Mouse (Mus musculus) megakaryocyte, adult 5-6 weeks (primary cell): ENCODE measurements around the gene Ptgir. TPM values are rescaled to one million over a fixed set of nuclear protein-coding genes. Genes with fewer than 3 reads are reported as not detected.
"Not testable (repeated sequence)": the region's sequence is repeated elsewhere in the genome, so short reads cannot be mapped to it uniquely, and the experiment has no call there.

ENCODE experiments used
- ATAC-seq: 2 replicates; pipeline ENCODE4 v1.8.0; 2016; ENCODE audit warnings: mild to moderate bottlenecking, inconsistent platforms; ENCODE audit not compliant: poor library complexity, severe bottlenecking
- total RNA-seq, 2 experiments: library from RNA; stranded (forward) in 1 of 2; stranded (reverse) in 1 of 2; fragments of 153-499, 151-499 nt in 1 of 2; fragments of 221-1000, 200-1000 nt in 1 of 2; gene quantifications; 2 replicates each; pipeline versions ENCODE4 v1.2.3 to v1.2.4; 2015 to 2017

Ptgir gene
- total RNA-seq, 2 experiments from 2014 or later = 16.6 to 18.1 TPM

DNA sequence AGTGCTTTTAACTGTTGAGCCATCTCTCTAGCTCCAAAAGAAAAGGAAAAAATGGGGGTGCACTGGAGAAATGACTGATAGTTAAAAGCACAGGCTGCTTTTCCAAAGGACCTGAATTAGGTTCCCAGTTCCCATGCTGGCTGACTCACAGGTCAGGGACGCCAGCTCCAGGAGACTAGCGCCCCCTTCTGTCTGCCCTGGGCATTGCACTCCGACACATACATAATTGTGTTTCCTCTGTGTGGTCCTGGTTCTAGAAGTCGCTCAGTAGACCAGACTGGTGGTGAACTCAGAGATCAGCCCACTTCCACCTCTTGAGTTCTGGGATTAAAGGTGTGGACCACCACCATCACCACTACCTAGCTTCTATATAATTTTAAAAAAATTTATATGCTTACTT lies 31.0 kb downstream of the Ptgir start:
- ATAC-seq = no peak

DNA sequence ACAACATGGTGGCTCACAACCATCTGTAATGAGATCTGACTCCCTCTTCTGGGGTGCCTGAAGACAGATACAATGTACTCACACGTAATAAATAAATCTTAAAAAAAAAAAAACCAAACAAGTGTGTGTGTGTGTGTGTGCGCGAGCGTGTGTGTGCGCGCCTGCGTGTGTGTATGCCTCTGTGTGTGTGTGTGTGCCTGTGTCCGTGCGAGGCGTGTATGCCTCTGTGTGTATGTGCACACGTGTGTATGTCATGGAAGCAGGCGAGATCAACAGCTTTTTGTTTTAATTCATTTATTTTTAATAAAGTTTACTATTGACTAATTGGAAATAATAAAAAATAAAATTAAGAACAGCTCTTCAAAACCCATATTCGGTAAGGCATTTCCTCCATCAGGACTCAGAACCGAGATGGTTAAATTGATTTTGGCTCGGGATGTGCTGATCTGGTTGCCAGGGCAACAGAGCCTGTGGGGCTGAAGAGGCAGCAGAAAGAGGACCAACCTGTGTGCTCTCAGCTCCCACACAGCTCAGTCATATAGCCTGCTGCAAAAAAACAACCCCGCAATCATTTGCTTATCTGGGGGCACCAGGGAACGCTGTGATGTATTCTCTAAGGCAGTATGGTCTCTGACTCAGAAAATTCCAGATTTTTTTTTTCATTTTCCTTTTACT lies 32.0 kb downstream of the Ptgir start:
- ATAC-seq = no peak

DNA sequence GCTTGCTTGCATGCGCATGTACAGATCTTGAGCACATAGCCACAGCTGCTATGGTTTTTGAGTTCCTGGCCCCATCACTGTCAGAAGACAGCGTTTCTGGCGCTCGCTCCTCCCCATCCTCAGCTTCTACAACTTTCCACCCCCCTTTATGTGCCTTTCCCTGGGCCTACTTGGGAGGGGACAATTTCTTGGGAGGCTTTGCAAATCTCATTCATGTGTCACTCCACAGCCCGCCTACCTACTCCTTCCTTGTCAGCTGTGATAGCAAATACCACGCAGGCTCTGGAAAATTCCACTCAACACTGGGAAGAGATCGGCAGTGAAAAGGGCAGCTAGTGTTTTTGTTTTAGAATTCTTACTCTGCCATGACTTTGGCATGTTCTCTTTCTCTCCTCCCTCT lies 34.0 kb downstream of the Ptgir start:
- no peak for ATAC-seq

- no peak for ATAC-seq
Observed at GRCm38 (mm10) chr7:16942861-16943260, 36.6 kb downstream of the Ptgir start.

DNA sequence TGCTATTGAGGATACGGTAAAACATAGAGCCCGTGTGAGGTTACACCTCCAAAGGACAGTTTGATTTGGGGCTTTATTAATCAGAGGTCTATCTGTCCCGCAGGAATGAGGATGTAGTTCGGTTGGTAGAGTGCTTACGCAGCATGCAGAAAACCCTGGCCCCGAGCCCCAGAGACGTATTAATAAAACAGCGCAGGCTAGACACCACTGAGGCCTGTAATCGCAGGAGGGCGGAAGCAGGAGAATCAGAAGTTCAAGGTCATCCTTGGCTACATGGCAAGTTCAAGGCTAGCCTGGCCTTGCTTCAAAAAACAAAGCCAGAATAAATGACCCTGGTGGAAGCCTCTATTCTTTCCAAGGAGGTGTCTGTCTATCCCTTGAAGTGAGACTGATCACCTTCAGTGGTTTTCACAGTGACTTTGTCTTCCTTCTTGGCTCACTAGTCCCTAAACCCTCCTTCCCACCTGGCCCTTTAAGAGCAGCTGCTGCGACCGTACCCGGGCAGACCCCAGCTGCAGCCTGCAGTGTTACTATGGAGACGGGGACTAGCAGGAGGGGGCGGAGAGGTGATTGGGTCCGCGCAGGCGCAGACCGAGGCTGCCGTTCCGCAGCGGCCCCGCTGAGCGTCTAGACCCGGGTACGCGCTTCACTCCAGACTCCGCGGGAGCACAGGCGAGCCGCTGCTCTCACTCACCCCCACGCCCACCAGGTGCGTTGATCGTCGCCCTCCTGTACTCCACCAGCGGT lies 37.9 kb downstream of the Ptgir start, which contains the start of gene Pnmal2:
Pnmal2 (plus strand) TSS at position 622 of the 747 bp plus-strand sequence.
- peak; percentile 38 for ATAC-seq

DNA sequence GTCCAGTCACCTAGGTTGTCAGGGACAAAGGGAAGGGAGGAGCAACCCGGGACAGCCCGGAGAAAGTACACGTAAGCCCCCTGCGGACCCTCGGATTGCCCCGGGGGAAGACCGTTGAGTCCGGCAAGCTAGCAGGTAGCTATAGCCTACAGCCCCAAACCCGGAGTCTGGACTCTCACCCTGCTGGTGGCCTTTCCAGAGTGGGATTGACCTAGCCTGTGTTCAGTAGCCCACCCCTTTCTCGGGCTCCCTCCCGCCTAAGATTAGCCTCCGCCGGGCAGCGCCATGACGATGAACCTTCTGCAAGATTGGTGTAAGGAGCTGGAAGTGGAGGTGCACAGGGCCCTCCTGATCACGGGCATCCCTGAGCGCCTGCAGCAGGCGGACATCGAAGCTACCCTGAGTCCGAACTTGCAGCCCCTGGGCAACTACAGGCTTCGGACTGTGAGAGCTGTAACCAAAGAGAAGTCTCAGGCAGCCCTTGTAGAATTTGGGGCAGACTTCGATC lies 38.6 kb downstream of the Ptgir start:
- ATAC-seq = no peak

DNA sequence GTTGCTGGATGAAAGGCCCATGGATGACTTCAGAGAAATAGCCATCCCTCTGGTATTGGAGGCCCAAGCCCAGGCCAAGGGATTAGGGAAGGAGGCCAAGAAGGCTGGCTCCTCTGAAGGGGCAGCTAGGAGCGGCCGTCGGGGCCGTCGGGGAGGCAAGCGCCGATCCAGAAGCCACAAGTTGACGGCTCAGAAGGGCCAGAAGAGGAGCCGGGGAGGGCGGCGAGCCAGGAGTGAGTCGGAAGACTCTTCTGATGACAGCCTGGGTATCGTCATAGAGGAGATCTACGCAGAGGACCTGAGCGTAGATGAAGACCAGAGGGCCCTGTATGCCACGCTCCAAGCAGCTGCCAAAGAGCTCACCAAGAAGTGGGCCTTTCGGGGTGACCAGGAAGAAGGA lies 39.1 kb downstream of the Ptgir start:
- no peak for ATAC-seq

- no peak for ATAC-seq
Observed at GRCm38 (mm10) chr7:16946441-16947348, 40.4 kb downstream of the Ptgir start.

- ATAC-seq = no peak
Observed at GRCm38 (mm10) chr7:16947349-16947895, 41.1 kb downstream of the Ptgir start.

GRCm38 (mm10) chr7:16947959-16948361 lies 41.7 kb downstream of the Ptgir start:
- ATAC-seq = no peak

GRCm38 (mm10) chr7:16948923-16949458 lies 42.7 kb downstream of the Ptgir start:
- no peak for ATAC-seq

DNA sequence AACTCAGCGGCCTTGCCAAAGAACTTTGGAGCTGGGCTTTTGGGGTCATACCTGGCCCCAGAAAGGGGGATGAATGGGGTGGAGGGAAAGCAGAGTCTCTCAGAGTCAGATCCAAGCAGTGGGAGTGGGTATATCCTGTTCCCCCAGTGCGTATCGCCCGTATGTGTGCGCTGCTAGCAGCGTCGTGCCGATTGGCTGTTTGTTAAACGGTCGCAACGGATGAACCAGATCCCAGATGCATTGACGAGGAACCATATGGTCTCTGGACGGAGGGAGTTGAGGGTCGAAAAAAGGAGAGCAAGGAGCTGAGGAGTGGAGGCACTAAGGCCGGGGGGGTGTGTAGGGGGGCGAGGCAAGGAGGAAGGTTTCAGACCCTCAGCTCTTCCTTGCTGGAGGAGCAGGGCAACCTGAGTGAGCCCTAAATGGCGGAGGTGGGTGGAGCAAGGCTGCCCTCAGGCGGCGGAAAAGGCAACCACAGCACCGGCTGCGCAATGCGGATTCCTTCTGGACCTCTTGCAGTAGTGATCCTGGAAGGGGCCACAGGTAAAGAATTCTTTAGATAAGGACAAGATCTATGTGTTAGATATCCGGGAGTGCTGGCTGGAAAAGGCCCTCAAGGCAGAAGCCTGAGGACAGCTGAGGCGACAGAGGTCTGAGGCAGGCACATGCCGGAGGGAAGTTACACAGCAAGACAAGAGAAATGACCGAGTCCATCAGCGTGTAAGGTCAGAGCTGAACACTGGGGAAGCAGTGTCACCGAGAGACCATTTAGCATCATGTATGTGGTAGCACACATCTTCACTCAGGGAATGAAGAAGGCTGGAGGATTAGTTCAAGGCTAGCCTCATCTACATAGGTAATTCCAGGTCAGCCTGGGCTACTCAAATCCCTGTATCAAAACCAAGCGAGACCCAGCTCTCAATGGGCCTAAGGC lies 43.9 kb downstream of the Ptgir start:
- ATAC-seq = peak; percentile 72

DNA sequence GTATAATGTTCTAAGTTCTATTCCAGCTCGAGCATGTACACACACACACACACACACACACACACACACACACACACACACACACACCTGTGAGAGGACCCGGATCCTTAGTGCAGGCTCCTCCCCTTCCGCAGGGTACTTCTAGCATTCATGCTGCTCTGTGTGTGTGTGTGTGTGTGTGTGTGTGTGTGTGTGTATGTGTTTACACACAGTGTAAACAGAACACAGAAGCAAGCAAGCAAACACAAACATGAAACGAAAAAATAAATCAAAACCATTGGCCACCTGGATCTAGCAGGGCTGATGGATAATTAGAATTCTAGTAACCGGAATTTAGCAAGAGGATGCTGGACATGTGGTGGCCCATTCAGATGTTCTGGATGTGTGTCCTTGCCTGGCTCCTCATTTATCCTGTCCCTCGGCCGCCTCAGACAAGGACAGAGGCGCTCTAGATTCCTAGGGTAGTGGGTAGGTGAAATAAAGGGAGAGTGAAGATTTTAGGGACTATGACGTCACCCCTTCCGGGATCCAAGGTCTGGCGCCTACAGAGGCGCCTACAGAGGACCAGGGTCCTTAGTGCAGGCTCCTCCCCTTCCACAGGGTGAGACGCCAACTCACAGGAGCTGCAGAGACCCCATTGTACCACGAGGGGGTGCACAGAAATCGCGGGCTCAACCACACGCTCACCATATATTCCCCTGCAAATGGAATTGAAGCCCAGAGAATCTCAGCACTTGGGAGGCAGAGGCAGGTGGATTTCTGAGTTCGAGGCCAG lies 44.8 kb downstream of the Ptgir start:
- ATAC-seq = peak; percentile 97

GRCm38 (mm10) chr7:16953776-16954175 lies 47.5 kb downstream of the Ptgir start:
- not testable (repeated sequence) for ATAC-seq

DNA sequence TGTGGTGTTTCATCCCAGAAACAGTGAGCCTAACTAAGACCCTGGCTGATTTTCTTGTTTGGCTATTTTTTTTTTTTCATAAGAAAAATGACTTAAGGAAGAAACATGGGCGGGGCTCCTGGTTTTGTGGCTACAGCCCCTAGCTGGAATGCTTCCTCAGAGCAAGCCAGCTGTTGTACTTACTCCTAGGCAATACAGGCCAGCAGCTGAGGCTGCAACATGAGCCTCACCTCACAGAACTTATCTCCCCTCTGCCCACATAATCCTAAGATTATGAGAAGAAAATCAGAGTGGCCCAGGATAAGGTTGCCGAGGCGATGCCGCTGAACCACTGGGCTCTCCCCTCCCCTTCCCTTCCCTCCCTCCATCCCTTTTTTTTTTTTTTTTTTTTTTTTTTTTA lies 49.4 kb downstream of the Ptgir start:
- no peak for ATAC-seq

DNA sequence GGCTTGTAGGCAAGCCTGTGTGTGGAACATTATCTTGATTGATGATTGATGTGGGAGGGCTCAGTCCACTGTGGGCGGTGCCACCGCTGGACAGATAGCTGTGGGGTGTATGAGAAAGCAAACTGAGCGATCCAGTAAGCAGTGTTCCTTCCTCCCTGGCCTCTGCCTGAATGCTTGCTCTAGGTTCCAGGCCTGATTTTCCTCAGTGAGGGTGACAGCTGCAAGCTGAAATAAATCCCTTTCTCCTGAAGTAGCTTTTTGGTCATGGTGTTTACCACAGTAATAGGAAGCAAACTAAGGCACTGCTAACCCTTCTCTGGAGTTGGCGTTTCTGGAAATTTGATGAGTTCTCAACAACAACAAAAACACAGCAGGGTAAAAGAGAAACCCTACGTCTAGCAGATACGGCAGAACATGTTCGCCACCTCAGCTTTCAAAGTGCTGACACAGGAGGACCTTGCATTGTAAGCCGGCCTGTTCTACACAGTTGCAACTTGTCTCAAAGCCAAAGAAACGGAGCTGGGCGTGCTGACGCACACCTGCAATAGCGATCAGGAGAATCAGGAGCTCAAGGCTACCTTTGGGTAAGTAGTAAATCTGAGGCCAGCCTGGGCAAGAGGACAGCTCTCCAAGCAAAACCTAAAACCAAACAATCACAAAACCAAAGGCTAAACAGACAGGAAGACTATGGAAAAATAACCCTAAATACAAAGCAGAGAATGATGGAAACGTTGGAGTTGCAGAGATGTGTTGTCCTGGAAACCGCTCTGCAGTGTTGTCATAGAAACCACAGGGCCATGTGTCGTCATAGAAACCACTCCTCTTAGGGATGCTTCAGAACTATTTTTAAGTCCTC lies 50.3 kb downstream of the Ptgir start:
- no peak for ATAC-seq

DNA sequence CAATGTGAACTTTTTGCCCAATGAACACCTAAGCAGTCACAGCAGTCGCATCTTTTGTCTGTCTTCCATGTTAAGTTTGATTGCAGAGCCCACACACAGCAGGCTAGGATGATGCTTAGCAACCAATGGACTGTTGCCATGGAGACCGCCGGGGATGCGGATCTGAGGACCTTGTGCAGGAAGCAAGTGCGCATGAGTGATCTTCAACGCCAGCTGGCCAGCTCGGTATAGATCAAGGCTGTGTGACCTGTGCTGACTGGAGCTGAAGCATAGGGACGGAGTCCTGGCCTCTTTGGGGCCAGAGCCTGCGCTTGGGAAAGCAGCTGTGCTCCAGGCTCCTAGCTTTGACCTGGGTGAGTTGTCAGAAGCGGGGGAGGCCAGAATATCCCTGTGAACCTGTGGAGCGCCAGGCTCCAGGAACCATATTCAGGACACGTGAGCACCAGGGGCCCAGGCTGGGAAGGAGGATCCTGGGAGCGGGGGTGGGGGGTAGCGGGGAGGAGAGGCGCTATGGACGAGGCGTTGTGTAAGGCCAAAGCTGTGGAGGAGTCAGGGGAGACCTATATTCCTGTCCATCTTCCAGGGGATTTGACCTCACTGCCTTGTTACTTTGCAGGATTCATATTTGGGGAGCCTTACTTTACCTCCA lies 53.4 kb downstream of the Ptgir start, which contains the start of gene Pnmal1:
Pnmal1 (plus strand) TSS at position 141 of the 649 bp plus-strand sequence.
- ATAC-seq = no peak
